Mouse (Mus musculus) cerebellum, adult 18-20 months (tissue): ENCODE measurements around the gene Rasd1.
"Not testable (repeated sequence)": the region's sequence is repeated elsewhere in the genome, so short reads cannot be mapped to it uniquely, and the experiment has no call there.

ENCODE experiments used
- DNase-seq, 2 experiments: peaks; one replicate each; pipeline ENCODE4 v3.0.0; 2021

The Rasd1 gene

DNA sequence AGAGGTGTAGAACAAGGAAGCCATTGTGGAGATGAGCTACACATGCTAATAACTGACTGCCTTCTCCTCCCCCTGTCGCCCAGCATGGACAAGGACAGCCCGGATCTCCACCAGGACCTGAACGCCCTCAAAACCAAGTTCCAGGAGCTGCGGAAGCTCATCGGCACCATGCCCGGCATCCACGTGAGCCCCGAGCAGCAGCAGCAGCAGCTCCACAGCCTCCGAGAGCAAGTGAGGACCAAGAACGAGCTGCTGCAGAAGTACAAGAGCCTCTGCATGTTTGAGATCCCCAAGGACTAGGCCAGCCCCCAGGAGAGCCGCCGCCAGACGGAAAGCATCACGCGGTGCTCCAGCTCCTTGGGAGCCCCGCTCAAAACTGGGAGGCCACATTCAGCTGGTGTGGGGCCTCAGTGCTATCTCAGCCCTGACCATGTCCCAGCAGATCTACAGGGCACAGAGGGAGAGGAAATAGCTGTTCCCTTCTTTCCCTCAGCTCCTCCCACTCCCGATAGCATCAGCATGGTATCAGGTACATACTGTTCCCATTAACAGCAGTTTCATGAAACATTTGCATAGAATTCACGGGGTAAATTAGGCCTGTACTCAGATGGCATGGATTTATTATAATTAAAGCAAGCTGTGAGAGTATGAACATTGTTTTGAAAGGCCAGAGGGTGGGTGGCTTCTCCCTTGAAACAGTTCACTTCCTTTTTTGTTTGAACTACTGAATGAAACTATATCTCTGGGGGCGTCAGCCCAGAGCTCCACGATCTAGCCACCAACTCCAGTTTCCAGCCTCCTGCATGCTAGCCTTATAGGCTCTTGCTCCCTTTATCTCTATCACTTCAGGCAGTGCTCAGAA, 4.0 kb downstream of the Rasd1 start:
- no peak for DNase-seq

DNA sequence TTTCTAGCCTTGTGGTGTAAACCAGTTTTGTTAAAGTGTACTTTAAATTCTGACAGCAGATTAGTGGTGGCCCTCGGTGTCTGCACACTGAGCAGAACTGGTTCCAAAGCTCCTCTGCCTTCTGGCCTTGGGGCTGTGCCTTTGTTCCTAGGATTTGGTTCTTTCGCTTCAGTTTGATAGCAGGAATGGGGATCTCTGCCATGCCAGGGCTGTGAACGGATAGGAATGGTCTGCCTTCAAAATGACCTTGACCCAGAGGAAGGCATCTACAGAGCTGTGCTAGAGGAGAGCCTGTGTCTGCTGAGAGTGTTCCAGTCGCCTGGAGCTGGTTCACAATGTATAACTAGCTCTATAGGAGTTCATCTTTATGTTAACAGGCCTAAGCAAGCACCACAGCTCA, 5.3 kb downstream of the Rasd1 start:
- DNase-seq = no peak

DNA sequence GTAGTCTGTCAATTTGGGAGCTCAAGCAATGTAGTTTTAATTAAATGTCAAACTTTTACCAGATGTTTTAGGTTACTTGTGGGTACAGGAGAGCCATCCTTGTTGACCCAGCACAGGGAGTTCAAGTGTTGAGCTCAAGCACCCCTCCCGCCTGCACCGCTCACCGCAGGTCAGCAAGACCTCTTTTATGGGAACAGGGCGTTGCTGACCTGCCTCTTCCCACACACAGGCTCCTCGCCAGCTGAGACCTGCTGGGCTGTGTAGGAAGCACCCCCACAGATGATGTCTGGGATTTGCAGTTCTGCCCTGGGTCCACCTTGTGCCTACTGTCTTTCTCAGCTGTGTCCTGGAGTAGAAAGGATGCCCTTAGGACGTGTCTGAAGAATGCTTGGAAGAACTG, 8.0 kb downstream of the Rasd1 start:
- DNase-seq = no peak

DNA sequence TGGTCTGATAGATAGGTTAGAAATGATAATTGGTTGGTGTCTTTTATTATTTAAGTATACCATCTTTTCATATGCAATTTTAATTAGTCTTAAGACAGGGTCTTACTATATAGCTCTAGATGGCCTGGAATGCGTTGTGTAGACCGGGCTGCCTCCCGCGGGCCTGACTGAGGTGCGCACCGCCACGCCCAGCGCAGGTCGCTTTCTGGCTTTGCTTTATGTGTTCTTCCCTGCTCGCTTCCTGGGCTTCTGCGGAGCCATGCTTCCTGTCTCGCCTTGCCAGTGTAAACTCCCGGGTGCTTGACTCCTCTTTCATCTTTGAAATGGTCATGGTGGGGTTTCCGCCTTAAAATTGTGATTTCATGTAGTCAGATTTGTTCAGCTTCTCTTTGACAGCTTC, 11.9 kb downstream of the Rasd1 start:
- no peak for DNase-seq

DNA sequence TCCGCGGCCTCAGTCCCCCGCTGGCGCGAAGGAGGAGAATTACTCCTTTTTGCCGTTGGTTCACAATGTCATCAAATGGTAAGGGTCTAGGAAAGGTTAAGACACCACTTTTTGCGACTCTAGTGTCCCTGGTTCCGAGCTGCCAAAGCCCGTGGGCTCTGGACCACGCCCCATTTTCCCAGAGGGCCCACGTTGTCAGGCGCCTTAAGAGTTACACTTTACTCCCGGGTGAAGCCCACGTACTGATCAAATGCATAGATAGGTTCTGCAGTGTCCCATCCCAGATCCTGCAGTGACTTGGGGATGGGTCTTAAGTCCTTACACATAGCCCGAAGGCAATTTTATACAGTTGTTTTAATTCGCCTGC, 16.4 kb downstream of the Rasd1 start:
- no peak for DNase-seq

DNA sequence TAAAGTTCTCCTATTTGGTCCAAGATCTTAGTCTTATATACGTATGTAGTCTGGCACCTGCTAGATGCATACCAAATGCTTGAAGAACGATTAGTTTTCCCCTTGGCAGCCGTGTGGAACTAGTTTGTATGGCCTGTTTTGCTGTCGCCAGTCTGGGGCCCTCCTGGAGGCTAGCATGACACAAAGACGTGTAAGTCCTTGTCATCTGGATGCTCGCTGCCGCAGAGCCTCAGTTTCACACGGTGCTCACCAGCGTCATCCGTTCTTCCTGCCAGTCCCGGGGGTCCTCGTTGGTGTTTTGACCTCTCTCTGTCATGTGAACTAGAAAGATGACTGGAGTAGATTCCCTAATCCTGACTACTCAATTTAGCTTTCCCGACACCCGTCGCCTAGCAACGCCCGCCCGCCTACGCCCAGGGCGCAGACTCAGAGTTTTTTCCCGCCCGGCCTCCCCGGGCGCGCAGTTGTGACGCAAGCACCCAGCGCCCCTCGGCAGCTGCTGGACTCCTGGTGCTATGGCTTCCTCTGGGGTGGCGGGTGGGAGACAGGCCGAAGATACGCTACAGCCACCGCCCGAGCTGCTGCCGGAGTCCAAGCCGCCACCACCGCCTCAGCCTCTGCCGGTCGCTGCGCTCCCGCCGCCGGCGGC, 16.9 kb downstream of the Rasd1 start, which contains the start of gene Med9:
Med9 (plus strand) TSS at position 455 of the 649 bp plus-strand sequence.
- peak; percentile 93 to 95 for DNase-seq

DNA sequence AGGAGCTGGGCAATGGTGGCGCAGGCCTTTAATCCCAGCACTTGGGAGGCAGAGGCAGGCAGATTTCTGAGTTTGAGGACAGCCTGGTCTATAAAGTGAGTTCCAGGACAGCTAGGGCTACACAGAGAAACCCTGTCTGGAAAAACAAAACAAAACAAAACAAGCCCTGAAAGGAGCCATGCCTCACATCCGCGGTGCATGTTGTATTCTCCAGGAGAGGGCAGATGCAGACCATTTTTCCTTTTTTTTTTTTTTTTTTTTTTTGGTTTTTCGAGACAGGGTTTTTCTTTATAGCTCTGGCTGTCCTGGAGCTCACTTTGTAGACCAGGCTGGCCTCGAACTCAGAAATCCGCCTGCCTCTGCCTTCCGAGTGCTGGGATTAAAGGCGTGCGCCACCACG, 19.9 kb downstream of the Rasd1 start:
- not testable (repeated sequence) for DNase-seq

DNA sequence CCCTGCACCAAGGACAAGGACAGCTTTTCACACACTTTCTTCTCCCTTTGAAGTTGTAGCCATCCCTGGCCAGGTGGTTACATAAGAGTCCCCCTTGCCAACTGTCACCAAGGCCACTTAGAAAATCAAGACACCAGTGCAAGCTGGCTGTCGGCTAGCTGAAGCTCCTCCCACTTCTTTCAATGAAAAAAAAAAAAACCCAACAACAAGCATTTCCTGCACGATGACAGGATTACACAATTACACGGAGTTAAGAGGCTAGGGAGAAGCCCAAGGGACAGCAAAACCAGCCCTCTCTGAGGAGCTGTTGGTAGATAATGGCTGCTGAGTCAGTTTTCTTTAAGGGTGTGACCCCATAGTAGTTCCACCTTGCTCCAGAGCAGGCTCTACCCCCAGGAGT, 23.4 kb downstream of the Rasd1 start:
- DNase-seq = no peak

DNA sequence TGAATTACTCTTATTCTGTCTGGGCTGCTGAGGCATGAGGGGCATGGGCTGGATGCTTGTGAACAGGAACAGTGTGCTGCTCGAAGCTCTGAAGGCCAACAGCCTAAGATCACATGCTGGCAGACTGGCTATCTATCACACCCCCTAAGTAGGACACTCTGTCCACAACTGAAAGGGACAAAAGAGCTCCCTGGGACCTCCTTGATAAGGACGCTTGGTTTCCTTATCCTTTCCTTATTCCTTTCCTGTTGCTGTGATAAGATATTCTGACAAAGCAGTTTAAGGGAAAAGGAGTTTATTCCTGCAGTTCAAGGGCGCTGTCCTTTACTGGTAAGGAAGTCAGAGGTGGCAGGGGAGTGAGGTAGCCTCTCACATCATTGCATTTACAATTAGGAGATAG, 24.1 kb downstream of the Rasd1 start:
- no peak for DNase-seq

DNA sequence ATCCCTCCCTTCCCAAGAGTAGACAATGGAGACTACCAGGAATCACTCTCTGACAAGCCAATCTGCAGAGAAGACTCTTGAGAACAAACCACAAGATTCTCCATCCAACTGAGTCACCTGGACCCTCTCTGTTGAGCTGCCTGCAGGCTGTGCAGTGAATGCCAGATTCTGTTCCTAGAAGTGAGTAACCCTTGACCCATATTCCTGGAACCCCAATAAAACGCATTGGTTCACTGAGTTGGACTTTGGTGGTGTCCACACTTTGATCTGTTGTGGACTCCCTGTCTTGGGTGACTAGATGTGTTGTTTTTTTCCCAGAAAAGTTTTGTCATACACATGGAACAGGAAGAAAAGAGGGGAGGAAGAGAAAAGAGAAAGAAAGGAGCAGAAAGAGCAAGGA, 24.9 kb downstream of the Rasd1 start:
- DNase-seq = no peak

DNA sequence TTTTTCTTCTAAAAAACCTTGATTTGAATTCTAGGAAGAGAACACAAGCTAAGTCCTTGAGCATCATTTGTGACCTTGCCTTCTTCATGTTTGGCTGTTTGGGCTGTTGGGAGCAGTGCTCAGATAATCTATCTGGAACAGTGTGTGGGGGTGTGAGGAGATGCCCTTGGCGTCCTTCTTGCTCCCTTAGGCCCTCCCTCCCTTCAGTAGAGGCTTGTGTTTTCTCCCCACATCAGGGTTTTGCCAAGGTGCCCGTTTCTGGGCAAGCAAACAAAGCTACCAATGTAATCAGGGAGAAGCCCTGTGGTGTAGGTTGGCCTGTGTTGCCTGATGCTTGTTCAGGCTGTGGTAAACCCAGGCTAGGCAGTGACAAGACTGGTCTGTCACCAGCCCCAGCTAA, 27.1 kb downstream of the Rasd1 start:
- DNase-seq = no peak

DNA sequence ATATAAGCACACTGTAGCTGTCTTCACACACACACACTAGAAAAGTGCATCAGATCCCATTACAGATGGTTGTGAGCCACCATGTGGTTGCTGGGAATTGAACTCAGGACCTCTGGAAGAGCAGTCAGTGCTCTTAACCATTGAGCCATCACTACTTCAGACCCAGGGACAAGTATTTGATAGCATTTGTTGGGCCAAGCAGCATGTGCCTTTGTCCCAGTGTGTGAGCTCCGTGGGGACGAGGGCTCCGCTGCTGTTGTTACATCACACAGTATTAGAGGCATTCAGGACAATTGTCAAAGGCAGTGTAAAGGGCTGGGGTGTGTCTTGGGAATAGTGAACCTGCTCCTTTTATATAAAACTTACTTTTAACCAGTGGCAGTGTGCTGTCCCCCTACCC, 27.7 kb downstream of the Rasd1 start:
- DNase-seq = no peak

DNA sequence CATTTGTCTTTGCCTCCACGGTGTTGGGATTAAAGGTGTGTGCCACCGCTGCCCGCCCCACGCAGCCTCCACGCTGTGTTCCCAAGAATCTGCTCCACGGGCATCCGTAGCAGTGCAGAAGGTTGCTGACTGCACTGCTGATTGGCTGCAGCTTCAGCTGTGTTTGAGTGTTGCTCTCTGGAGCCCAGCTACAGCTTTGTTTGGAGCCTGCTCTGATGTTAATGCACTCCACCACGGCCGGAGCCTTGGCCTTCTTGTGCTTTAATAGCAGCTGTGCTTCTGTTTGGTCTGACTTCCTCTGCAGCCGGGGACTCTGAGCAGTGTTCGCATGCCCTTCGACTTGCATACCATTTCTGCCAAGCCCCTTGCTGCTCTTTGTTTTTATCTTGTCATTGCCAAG, 30.8 kb downstream of the Rasd1 start:
- no peak for DNase-seq

DNA sequence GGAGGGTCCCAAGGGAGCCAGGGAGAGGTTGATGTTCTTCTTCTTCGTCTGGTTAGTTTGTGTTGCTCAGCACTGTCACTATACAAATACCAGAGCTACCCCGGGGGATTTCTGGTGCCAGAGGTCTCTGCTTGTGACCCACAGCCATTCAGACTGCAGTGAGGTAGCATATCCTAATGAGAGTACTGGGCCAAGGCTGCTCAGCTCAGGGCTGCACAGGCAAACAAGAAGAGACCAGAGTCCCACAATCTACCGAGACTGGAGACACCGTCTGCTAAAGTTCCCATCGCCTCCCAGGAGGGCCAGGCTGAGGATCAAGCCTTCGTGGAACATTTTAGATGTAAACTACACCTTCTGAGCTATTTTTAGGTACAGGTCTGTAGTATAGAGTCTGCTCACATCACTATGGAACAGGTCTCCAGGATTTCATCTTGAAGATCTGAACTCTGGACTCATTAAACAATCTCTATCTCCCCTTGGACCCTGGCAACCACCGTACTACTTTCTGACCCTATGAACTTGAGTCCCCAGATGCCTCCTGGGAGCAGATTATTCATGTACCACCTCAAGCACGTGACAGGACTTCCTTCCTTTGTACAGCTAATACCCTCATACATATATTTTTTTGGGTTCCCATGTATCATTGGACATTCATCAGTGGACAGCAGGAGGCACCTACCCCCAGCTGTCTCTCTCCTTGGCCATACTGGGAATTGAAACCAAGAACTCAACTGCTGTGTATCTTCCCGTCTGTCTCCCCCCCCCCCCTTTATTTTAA, 32.0 kb downstream of the Rasd1 start:
- no peak for DNase-seq

DNA sequence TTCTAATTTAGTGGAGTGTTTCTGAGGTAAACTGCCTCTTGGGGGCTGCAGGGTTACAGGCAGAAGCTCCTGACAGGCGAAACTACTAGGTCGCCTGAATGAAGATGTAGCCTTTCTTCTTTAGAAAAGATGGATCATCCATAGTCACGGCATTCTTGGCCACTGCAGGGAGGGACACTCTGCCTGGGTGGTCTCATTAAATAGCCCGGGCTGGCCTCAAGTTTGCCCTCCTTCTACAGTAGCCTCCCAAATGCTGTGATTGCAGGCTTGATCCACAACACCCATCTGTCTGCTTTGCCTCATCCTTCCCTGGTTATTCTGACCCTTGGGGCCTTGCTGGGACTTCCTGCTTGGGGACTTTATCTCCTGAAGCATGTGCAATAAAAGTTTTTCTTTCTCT, 34.7 kb downstream of the Rasd1 start:
- DNase-seq = no peak

DNA sequence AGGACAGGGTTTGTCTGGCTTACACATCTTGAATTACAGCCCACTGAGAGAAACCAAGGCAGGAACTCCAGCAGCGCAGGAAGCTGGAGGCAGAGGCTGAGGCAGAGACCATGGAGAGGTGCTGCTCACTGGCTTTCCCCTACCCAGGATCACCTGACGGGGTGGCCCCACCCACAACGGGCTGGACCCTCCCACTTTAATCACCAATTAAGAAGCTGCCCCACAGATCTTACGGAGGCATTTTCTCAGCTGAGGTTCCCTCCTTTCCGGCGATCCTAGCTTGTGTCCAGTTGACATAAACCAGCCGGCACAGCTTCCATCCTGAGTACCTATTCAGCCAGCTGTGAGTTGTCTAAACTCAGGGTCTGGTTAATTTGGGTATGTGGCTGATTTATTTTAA, 43.5 kb downstream of the Rasd1 start:
- no peak for DNase-seq

DNA sequence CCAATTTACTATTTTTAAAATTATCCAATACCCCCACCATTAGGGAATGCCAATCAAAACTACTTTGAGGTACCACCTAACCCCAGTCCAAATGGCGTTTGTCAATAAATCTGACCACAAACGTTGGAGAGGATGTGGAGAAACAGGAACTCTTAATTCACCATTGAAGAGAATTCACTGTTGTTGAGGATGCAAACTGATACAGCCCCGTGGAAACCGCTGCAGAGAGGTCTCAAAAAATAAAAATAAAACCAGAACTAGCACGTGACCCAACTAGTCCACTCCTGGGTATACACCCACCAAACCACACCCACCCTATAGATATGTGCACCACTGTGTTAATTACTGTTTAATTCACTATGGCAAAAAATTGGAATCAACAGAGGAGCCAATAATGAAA, 44.4 kb downstream of the Rasd1 start:
- DNase-seq = no peak

DNA sequence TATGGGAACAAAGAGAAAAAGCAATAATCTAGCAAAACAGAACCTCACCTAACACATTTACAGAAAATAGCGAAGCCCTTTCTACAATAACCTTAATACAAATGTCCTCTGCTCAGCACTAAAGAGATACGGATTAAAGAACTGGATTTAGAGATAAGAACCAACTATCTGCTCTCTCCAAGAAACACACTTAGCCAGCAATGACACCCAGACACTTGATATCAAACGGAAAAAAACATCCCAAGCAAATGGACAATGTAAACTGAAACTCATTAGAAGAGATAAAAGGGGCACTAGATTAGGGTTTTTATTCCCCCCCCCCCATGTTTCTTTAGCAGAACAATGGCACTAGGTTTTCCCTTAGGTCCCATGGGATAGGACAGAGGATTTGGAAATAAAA, 45.3 kb downstream of the Rasd1 start:
- no peak for DNase-seq

DNA sequence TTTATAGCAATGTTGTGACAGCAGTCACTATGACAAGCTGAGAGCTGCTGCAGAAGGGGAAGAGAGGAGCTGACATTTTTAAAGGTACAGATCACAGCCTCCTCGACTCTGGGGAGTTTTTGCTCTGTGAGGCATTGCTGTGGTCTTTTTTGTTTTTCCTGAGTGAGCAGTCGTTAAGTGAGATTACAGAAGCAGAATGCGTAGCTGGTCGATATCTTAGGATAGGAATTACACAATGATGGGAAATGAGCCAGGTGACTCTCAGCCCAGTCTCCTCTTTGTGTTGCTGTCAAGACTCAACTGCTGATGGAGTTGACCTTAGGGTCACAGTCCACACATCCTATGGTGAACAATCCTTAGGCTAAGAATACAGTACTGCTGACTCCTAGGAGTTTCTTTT, 46.7 kb downstream of the Rasd1 start:
- no peak for DNase-seq

DNA sequence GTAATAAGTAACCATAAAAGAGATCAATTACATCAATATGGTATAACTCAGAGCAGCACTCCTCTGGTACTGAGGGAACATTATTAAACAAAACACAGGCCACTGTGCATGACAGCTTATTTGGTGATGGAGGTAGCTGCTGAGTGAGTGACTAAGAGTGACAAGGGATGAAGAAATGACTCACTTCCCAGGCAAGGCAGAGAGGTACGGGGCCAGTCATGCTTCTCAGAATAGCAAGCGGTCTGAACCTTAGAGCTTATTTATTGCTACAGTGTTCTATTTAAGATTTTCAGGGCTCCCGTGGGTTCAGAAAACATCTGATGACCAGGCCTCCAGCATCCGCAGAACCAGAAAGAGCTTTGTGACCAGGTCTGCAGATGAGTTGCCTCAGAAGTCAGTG, 51.0 kb downstream of the Rasd1 start:
- no peak for DNase-seq
